Mouse (Mus musculus): ENCODE measurements around the gene Ovch2. TPM values are rescaled to one million over a fixed set of nuclear protein-coding genes. Genes with fewer than 3 reads are reported as not detected.
"Not testable (repeated sequence)": the region's sequence is repeated elsewhere in the genome, so short reads cannot be mapped to it uniquely, and the experiment has no call there.

Ovch2 gene
- polyA plus RNA-seq (2014; fragmentation: Nextera tagmentation; extraction: Ambion mirVana) = not detected in 2 replicates

- no peaks in the 10 kb centered on the region for H3K27me3 ChIP-seq (replicated peaks; ENCODE audit: control insufficient read depth, insufficient read depth, low read length)
- 91% methylated on average over 2 of the region's 2 CpGs for WGBS
- no peak within 1 kb of the TSS for H3K4me3 ChIP-seq (ENCODE audit: low read depth, low read length)
- no peak for DNase-seq (ENCODE audit: low spot score)
- H3K36me3 ChIP-seq (ENCODE audit: control insufficient read depth, insufficient read depth, low read length) = no peaks in the 10 kb centered on the region
- no peak for ATAC-seq (replicated peaks; ENCODE audit: low FRiP score, low TSS enrichment, low read depth)
- H3K4me1 ChIP-seq (replicated peaks; ENCODE audit: control insufficient read depth, insufficient read depth, low read length) = no peaks in the 10 kb centered on the region
- no peak within 1 kb of the TSS for H3K27ac ChIP-seq (ENCODE audit: low read depth)
- no peaks in the 10 kb centered on the region for H3K9me3 ChIP-seq (ENCODE audit: control insufficient read depth, low read length)
- H3K4me2 ChIP-seq (ENCODE audit: low read length) = no peak within 1 kb of the TSS
- H3K9ac ChIP-seq (ENCODE audit: low read length) = no peak within 1 kb of the TSS
Observed at GRCm38 (mm10) chr7:107801108-107801507, at the start of gene Ovch2. Ovch2 (minus strand) TSS chr7:107801208.

DNA sequence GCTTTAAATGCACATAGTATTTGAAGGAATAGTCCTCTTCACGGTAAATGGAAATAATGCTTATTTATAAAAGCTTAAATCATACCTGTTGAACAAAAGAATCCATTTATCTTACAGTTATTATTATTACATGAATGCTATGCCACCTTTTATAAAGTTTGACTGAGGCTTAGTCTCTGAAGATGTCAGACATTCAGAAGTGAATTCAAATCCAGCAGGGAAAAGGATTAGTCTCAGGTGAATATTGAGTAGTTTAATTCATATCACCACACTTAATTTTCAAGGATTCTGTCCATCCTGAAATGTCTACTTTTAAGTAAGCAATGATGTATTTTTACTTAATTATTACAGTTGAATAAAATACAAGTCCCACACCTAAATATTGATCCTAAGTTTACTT, 46.4 kb upstream of the Ovch2 start, which contains the start of gene Olfr470:
Gene Olfr470 (minus strand): TSS at position 101 of the 400 bp plus-strand sequence.
- 90% methylated on average over 1 of the region's 1 CpGs for WGBS
- H3K27me3 ChIP-seq (replicated peaks; ENCODE audit: control insufficient read depth, insufficient read depth, low read length); H3K9ac ChIP-seq (ENCODE audit: low read length); H3K9me3 ChIP-seq (ENCODE audit: control insufficient read depth, low read length); H3K4me2 ChIP-seq (ENCODE audit: low read length); ATAC-seq (replicated peaks; ENCODE audit: low FRiP score, low TSS enrichment, low read depth); H3K4me3 ChIP-seq (ENCODE audit: low read depth, low read length); DNase-seq (ENCODE audit: low spot score); H3K27ac ChIP-seq (ENCODE audit: low read depth); H3K36me3 ChIP-seq (ENCODE audit: control insufficient read depth, insufficient read depth, low read length); H3K4me1 ChIP-seq (replicated peaks; ENCODE audit: control insufficient read depth, insufficient read depth, low read length): not testable (repeated sequence)

DNA sequence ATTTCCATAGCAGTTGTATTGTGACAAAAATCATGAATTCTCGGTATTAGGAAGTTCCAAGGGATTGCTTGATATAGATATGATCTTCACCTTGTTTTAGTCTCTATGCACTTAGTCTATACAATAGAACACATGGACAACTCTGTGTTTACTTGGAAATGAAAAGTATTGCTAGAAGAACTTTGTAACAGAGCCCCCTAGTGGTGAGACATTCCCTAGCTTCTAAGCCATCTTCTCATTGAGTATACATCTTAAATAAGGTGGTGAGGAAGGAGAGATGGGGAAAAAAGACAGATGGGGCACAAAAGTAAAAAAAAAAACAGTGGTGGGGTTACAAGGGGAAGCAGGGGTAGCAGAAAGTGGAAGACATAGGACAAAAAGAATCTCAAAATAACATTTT, 40.7 kb upstream of the Ovch2 start:
- Histone ChIP-seq H3K4me2 (ENCODE audit: low read length) (no peak overlapping the region), H3K4me1 (replicated peaks; ENCODE audit: control insufficient read depth, insufficient read depth, low read length) (no peaks in the 10 kb centered on the region), H3K9ac (ENCODE audit: low read length) (no peak overlapping the region), H3K27me3 (replicated peaks; ENCODE audit: control insufficient read depth, insufficient read depth, low read length) (no peaks in the 10 kb centered on the region), H3K36me3 (ENCODE audit: control insufficient read depth, insufficient read depth, low read length) (no peaks in the 10 kb centered on the region), H3K27ac (ENCODE audit: low read depth) (no peak overlapping the region), H3K9me3 (ENCODE audit: control insufficient read depth, low read length) (no peaks in the 10 kb centered on the region), H3K4me3 (ENCODE audit: low read depth, low read length) (no peak overlapping the region)
- DNase-seq (ENCODE audit: low spot score) (no peak), ATAC-seq (replicated peaks; ENCODE audit: low FRiP score, low TSS enrichment, low read depth) (no peak)
- WGBS = 79% methylated on average over 1 of the region's 1 CpGs

GRCm38 (mm10) chr7:107825441-107825840, 24.4 kb upstream of the Ovch2 start, which contains the start of gene Olfr469:
Olfr469 (minus strand) TSS chr7:107825541.
- H3K4me3 ChIP-seq (ENCODE audit: low read depth, low read length); H3K4me1 ChIP-seq (replicated peaks; ENCODE audit: control insufficient read depth, insufficient read depth, low read length); H3K27ac ChIP-seq (ENCODE audit: low read depth); ATAC-seq (replicated peaks; ENCODE audit: low FRiP score, low TSS enrichment, low read depth); H3K9ac ChIP-seq (ENCODE audit: low read length); H3K27me3 ChIP-seq (replicated peaks; ENCODE audit: control insufficient read depth, insufficient read depth, low read length); H3K36me3 ChIP-seq (ENCODE audit: control insufficient read depth, insufficient read depth, low read length); H3K4me2 ChIP-seq (ENCODE audit: low read length); DNase-seq (ENCODE audit: low spot score); H3K9me3 ChIP-seq (ENCODE audit: control insufficient read depth, low read length): not testable (repeated sequence)

DNA sequence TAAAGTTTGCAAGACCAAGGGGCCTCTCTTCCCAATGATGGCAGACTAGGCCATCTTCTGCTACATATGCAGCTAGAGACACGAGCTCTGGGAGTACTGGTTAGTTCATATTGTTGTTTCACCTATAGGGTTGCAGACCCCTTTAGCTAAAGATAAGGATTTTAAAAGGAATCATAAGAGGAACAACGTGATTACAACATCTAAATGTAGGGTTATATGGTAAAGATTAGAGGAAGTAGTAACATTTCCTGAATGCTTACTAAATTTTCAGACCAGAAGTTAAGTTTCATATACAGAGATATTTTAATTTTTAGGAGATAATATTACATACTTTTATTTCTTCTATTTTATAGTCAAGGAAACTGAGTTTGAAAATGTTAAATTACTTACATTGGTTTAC, 22.9 kb upstream of the Ovch2 start:
- WGBS = 59% methylated on average over 2 of the region's 2 CpGs
- H3K4me3 ChIP-seq (ENCODE audit: low read depth, low read length); ATAC-seq (replicated peaks; ENCODE audit: low FRiP score, low TSS enrichment, low read depth); H3K4me2 ChIP-seq (ENCODE audit: low read length); DNase-seq (ENCODE audit: low spot score); H3K27ac ChIP-seq (ENCODE audit: low read depth); H3K9ac ChIP-seq (ENCODE audit: low read length); H3K9me3 ChIP-seq (ENCODE audit: control insufficient read depth, low read length); H3K36me3 ChIP-seq (ENCODE audit: control insufficient read depth, insufficient read depth, low read length); H3K4me1 ChIP-seq (replicated peaks; ENCODE audit: control insufficient read depth, insufficient read depth, low read length); H3K27me3 ChIP-seq (replicated peaks; ENCODE audit: control insufficient read depth, insufficient read depth, low read length): not testable (repeated sequence)

GRCm38 (mm10) chr7:107819442-107819841, 18.4 kb upstream of the Ovch2 start:
- no peaks in the 10 kb centered on the region for H3K4me1 ChIP-seq (replicated peaks; ENCODE audit: control insufficient read depth, insufficient read depth, low read length)
- no peak overlapping the region for H3K9ac ChIP-seq (ENCODE audit: low read length)
- ATAC-seq (replicated peaks; ENCODE audit: low FRiP score, low TSS enrichment, low read depth) (no peak), DNase-seq (ENCODE audit: low spot score) (no peak)
- no peaks in the 10 kb centered on the region for H3K9me3 ChIP-seq (ENCODE audit: control insufficient read depth, low read length)
- H3K36me3 ChIP-seq (ENCODE audit: control insufficient read depth, insufficient read depth, low read length) = no peaks in the 10 kb centered on the region
- H3K4me2 ChIP-seq (ENCODE audit: low read length) = no peak overlapping the region
- H3K4me3 ChIP-seq (ENCODE audit: low read depth, low read length) = no peak overlapping the region
- H3K27me3 ChIP-seq (replicated peaks; ENCODE audit: control insufficient read depth, insufficient read depth, low read length) = no peaks in the 10 kb centered on the region
- H3K27ac ChIP-seq (ENCODE audit: low read depth) = no peak overlapping the region

DNA sequence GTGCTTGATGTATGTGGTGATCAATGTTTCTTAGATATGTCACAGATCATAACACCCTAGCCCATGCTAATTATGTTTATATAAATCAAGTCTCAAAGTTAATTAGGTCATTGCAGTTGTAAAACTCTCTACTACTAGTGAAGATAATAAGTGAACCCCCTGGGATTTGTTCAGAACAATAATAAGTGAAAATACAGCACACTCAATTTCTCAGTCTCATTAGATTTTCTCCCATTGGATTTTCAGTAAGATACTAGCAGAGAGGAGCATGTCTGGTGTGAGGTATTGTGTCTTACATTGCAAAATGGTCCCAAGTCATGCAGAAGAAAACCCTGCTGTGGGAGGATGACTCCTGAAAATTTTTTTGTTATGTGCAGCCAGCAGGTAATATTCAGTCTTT, 11.0 kb upstream of the Ovch2 start, which contains the start of gene Olfr467:
Gene Olfr467 (plus strand): TSS at position 301 of the 400 bp plus-strand sequence.
- ATAC-seq (replicated peaks; ENCODE audit: low FRiP score, low TSS enrichment, low read depth) = no peak
- no peaks in the 10 kb centered on the region for H3K36me3 ChIP-seq (ENCODE audit: control insufficient read depth, insufficient read depth, low read length)
- no peaks in the 10 kb centered on the region for H3K9me3 ChIP-seq (ENCODE audit: control insufficient read depth, low read length)
- no peak within 1 kb of the TSS for H3K4me3 ChIP-seq (ENCODE audit: low read depth, low read length)
- no peak within 1 kb of the TSS for H3K27ac ChIP-seq (ENCODE audit: low read depth)
- no peak within 1 kb of the TSS for H3K9ac ChIP-seq (ENCODE audit: low read length)
- H3K4me2 ChIP-seq (ENCODE audit: low read length) = no peak within 1 kb of the TSS
- H3K27me3 ChIP-seq (replicated peaks; ENCODE audit: control insufficient read depth, insufficient read depth, low read length) = no peaks in the 10 kb centered on the region
- no peak for DNase-seq (ENCODE audit: low spot score)
- no peaks in the 10 kb centered on the region for H3K4me1 ChIP-seq (replicated peaks; ENCODE audit: control insufficient read depth, insufficient read depth, low read length)

DNA sequence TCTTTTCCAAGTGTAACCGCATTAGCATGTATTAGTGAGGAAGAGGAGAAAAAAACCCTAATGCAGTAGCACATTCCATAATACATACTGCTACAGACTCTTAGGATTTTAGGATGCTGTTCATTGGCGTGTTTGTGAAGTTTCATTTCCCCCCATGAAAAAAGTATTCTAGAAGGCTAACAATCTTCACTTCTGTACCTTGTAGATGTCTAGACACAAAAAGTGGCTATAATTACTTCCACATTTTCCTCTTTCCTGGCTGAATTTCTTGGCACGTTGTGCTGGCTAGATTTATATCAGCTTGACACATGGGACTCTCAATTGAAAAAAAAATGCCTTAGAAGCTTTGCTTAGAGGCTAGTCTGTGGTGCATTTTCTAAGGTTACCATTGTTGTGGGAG, 1.1 kb upstream of the Ovch2 start:
- no peak for ATAC-seq (replicated peaks; ENCODE audit: low FRiP score, low TSS enrichment, low read depth)
- Histone ChIP-seq H3K9ac (ENCODE audit: low read length) (no peak overlapping the region), H3K36me3 (ENCODE audit: control insufficient read depth, insufficient read depth, low read length) (no peaks in the 10 kb centered on the region), H3K27ac (ENCODE audit: low read depth) (no peak overlapping the region), H3K4me3 (ENCODE audit: low read depth, low read length) (no peak overlapping the region), H3K4me1 (replicated peaks; ENCODE audit: control insufficient read depth, insufficient read depth, low read length) (no peaks in the 10 kb centered on the region), H3K4me2 (ENCODE audit: low read length) (no peak overlapping the region), H3K9me3 (ENCODE audit: control insufficient read depth, low read length) (no peaks in the 10 kb centered on the region), H3K27me3 (replicated peaks; ENCODE audit: control insufficient read depth, insufficient read depth, low read length) (no peaks in the 10 kb centered on the region)
- no peak for DNase-seq (ENCODE audit: low spot score)
- 72% methylated on average over 3 of the region's 3 CpGs for WGBS

DNA sequence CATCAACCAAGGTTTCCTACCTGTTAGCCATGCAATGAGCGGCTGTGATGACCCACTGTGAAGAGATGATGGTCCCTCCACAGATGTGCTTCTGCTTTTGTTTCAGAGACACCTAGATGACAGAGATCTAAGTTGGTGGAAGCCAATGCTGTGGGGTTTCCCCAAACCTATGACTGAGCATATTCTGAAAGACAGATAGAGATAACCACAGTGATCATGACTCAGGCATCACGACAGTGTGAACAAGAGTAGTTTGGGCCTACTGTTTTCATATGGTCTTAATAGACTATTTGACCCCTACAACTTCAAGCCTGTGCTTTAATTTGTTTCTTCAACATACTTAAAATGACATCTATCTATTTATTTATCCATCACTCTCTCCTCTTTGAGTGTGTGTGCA, 4.5 kb downstream of the Ovch2 start:
- Histone ChIP-seq H3K36me3 (ENCODE audit: control insufficient read depth, insufficient read depth, low read length) (no peaks in the 10 kb centered on the region), H3K9me3 (ENCODE audit: control insufficient read depth, low read length) (no peaks in the 10 kb centered on the region), H3K9ac (ENCODE audit: low read length) (no peak overlapping the region), H3K27ac (ENCODE audit: low read depth) (no peak overlapping the region), H3K4me3 (ENCODE audit: low read depth, low read length) (no peak overlapping the region), H3K4me1 (replicated peaks; ENCODE audit: control insufficient read depth, insufficient read depth, low read length) (no peaks in the 10 kb centered on the region), H3K27me3 (replicated peaks; ENCODE audit: control insufficient read depth, insufficient read depth, low read length) (no peaks in the 10 kb centered on the region), H3K4me2 (ENCODE audit: low read length) (no peak overlapping the region)
- WGBS = 92% methylated on average over 2 of the region's 2 CpGs
- ATAC-seq (replicated peaks; ENCODE audit: low FRiP score, low TSS enrichment, low read depth) (no peak), DNase-seq (ENCODE audit: low spot score) (no peak)

Data from intestine, embryonic 14.5 days (tissue).